Mouse (Mus musculus): Measurements from ENCODE around the gene Gm49450.
"Not testable (repeated sequence)": the region's sequence is repeated elsewhere in the genome, so short reads cannot be mapped to it uniquely, and the experiment has no call there.

The Gm49450 gene

DNA sequence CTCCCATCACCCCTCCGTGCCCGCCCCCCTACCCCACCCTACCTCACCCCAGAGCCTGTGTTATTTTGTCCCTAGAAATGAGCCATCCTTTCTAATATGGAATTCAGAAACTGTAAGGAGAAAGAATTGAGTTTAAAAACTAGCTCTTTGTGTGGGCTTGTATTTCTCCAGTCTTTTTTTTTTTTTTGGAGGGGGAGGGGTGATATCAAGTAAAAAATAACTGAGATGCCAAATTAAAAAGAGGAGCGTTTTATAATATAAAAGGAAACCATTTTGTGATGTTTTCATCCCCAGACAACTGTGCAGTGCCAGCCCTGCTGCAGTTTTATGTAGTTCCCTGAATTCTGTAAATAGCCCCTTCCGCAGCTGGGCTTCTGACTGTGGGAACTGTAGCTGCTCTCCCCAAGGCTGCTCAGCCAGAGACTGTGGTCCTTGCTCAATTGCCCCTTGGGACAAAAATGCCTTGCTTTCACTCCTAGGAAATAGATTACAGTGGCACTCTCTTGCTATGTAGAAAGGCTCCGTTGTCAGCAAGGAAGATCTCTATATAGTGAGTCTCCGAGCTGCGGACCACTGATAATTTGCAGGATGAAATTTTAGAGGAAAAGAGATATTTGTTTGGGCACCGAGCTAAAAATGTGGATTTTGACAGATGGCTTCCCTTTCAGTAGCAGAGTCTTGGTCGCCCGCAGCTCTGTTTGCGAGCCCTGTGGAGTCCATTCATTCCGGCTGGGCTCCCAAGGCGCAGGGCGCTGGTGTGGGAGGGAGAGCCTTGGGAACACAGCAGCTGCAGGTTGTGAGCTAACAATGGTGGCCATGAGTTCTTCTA lies 1.3 kb upstream of the Gm49450 start:
- no peak for DNase-seq

DNA sequence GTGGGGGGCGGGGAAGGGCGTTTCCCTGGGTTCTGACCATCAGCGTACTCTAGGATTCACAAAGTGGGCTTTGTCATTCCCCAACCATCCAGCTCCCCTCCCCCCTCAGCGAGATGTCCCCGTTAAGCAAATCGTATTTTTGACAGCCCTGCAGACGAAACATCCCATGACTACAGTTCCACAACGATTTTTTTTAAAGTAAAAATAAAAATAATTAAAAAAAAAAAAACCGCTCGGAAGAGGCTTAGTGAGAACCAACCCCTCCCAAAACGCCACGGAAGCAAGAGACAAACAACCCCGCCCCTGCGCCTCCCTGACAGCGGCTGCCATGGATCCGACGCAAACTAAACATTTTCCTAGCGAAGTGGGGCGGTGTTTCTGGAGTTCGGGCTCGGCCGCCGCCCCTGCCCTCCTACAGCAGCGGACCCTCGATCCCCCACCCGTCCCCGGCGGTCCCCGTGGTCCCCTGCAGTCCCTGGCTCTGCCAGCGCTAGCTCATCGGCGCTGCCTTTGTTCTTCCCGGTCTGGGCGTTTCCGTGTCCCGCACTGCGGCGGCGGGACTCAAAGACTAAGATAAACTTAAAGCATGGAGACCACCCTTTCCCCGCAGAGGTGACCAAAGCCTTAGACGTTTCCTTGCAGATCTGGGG lies 475 bp downstream of the Gm49450 start:
- peak; percentile 84 for DNase-seq

DNA sequence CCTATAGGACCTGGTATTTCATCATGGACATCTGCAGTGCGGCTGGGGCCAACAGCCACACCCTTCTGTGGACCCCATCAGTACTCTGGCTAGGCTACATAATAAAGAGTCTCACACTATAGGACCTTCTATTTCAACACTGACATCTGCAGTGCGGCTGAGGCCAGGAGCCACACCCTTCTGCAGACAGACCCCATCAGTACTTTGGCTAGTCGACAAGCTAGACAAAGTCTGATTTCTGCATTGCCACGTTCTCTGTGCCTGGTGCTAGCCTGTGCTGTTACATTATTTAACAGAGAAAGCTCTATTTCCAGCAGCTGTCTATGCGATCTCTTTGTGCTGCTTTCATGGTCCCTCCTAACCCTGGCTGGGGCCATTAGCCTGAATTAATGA lies 1.3 kb downstream of the Gm49450 start:
- no peak for DNase-seq

DNA sequence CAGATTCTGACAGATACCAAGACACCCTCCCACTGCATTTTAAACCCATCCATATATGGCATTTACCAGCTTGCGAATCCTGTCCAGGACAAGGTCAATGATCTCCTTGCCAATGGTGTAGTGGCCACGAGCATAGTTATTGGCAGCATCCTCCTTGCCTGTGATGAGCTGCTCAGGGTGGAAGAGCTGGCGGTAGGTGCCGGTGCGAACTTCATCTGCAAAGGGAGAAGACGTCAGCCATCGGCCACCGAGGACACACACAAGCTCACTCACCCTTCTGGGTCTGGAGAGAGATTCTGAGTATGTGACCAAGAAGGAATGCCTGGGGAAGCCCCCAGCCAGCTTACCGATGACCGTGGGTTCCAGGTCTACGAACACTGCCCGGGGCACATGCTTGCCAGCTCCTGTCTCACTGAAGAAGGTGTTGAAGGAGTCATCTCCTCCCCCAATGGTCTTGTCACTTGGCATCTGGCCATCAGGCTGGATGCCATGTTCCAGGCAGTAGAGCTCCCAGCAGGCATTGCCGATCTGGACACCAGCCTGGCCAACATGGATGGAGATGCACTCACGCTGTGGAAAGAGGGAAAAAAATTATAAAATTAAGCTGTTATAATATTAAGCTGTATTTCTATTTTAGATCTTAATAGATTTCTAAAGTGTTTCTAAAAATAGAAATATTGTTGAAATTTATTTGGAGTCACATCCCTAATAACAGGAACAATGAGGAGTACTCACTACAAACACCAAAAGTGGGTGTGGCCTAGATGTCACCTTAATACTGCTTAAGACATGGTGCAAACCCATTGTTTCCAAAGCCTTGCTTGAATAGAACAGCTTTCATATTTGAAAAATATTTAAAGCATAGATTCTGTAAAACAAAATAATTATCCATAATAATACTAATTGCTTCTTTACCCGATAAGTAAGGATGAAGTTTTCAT lies 2.0 kb downstream of the Gm49450 start:
- DNase-seq = not testable (repeated sequence)

DNA sequence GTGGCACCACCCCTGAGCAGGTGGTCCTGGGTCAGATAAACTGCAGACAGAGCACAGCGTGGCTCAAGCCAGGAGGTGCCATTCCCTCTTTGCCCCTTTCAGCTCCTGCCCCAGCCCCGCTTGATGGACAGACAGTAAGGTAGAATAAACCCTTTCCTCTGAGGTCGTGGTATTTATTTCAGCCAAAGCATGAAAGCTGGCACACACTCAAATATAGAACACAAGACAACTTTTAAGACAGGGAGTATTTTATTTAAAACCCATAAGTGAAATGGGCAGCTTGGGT lies 3.8 kb downstream of the Gm49450 start:
- no peak for DNase-seq

DNA sequence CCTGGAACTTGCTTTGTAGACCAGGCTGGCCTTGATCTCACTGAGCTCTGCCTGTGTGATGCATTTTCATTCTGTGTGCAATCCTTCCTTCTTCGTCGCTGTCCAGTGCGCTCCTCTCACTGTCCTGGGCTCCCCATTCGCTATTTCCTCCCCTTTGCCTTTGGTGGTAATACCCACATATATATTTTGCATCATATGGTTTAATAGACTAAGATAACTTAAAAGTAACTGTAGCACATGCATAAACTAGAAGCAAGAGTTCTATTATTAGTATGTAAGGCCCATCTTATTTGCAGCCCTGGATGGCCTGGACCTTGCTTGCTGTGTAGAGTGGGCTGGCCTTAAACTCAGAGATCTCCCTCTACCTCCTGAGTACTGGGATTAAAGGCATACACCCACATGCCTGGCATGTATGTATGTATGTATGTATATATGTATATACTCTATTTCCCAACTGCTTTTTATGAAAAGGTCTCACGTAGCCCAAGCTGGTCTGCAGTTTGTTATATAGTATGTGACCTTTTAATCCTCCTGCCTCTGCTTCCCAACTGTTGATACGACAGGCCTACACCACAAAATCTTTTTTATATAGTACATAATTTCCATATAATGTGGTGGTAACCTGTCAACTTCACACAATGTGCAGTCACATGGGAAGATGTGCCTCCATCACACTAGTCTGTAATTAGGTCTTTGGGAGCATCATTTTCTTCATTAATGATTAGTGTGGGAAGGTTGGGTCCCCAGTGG lies 4.3 kb downstream of the Gm49450 start:
- DNase-seq = no peak

DNA sequence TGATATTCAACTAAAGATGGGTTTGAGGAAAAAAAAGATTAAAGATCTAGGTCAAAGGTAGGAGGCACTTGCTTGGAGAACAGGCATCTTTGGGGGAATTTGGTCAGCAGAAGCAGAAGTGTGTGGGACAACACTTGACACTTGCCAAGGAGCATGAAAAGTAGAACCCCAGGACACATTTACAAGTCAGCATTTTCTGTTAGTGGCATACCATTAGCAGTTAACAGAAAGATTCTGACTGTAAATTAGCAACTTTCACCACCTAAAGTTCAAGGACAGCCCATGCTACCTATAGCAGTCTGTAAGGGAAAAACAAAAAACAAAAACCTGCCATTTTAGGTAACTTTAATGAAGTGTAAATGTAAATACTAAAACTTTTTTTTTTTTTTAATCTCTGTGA lies 5.0 kb downstream of the Gm49450 start:
- no peak for DNase-seq

DNA sequence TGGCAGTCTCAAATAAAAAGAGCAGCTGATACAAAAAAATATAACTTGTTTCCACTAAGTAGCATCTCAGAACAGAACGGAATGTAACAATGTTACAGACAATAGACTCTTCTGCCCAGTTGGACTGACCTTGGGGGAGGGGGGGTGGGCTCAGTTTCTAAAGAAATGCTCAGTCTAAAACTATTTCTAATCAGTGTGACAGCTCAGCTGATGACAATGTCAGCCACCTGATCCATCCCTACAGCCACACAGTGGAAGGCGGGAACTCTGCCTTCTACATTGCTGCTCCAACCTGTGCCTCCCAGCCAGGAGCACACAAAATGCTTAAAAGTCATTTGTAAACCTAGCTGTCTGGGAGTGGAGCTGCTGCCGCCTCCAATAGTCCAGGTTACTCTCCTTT lies 5.5 kb downstream of the Gm49450 start:
- no peak for DNase-seq

DNA sequence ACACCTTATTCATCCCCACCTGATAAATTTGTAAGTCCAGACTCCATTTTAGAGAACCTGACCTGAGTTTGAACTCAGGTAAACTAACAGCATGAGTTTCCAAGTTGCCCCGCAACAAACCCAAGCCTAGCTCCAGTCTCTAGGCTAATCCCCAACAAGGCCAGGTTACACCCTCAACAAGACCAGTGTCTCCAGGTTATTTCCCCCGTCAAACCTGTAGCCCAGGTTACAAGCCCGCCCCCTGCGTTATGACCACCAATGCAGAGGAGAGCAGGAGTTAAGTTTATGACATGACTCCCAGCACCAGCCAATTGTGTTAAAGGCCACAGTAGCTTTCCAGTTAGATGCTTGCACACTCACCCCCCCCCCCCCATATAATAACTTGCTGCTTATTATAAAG lies 10.2 kb downstream of the Gm49450 start:
- no peak for DNase-seq

DNA sequence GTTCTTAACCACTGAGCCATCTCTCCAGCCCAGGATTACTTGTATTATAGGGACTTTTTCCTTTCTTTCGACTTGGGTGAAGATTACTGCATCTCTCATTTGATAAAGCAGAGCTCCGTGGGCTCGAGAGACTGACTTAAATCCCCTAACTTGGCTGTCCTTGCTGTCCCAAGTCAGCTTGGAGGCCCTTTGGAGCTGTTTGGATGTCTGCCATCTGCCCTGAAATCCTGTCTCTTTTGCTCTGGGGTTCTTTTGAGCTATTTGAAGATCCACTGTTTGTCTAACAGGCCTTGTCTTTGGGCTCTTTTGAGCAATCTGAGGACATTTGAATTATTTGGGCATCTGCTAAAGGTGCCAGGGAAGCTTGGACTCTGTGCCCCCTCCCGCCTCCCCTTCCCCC lies 11.3 kb downstream of the Gm49450 start:
- no peak for DNase-seq

DNA sequence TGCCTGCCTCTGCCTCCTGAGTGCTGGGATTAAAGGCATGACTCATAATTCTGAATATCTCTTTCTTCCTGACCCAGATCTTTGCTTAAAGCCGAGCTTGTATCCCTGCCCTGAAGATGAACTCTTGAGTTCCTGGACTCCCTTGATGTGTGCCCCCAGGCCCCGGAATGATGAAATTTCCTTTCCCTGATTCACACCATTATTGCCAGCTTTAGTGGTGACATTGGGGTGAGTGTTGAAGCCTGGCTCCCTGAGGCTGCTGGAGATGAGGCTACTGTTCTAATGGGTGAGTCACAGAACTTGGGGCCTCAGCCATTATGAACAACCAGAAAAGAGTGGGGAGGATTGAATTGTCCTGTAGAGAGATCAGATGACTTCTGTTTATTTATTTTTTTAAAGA lies 11.8 kb downstream of the Gm49450 start:
- no peak for DNase-seq

DNA sequence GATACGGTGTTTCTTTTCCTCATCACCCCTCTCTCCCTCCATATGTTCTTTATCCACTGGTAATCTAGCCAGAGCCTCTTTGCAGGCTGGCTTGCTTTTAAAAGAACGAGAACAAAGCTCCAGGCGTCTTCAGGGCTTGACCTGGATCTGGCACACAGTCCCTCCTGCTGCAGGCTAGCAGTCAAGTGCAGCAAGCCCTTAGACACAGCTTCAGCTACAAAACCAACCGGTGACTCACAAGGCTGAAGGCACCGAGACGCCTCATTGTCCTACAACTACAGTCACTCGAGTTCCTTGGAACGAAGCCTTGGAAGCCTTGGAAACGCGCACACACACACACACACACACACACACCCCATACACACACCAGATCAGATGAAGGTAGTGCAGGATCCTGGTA lies 12.5 kb downstream of the Gm49450 start:
- DNase-seq = no peak

DNA sequence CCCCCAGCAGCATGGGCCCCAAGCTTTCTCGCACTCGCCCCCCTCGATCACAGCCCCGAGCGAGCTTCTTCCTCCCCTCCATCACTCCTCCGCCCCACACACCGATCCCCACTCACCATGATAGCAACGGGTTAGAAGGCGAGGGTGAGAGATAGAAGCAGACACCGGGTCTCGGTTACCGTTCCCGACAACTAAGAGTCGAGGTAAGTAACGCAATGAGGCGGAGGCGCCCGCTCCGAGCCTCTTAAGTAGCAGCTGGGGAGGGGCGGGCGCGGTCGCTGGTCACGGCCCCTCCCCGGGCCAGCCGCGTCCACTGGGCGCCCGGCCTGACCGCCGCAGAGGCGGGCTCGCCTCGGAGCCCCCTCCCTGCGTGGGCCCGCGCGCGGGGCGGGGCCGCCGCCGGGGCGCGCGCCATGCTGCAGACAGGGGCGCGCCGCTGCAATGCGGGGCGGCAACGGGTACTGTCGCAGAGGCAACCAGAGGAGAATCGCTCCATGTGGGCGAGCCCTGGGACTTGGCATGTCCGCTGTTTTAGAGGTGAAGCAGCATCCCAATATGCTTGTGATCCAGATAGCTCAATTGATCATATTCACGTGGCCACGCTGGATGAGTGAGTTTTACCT lies 19.0 kb downstream of the Gm49450 start, which contains the start of gene Tuba1b:
Gene Tuba1b (minus strand): TSS at position 349 of the 623 bp plus-strand sequence.
- DNase-seq = peak; percentile 94 to 98

DNA sequence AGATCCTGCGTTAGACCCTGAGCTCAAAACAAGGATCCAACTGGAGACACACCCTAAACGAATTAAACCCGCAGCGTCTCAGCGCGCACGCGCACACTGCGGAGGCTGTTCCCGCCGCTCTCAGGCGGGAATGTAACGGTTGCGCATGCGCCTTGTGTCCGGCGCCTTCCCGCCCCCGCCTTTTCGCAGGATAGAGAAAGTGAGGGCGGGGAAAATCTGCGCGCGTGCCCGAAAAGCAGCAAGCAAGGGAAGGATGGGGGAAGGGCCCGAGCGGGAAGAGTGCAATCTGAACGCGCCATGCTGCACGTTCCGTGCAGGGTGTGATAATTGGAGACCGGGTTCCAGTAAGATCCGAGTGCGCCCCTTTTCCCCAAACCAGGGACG lies 19.5 kb downstream of the Gm49450 start:
- DNase-seq = peak; percentile 96 to 97

DNA sequence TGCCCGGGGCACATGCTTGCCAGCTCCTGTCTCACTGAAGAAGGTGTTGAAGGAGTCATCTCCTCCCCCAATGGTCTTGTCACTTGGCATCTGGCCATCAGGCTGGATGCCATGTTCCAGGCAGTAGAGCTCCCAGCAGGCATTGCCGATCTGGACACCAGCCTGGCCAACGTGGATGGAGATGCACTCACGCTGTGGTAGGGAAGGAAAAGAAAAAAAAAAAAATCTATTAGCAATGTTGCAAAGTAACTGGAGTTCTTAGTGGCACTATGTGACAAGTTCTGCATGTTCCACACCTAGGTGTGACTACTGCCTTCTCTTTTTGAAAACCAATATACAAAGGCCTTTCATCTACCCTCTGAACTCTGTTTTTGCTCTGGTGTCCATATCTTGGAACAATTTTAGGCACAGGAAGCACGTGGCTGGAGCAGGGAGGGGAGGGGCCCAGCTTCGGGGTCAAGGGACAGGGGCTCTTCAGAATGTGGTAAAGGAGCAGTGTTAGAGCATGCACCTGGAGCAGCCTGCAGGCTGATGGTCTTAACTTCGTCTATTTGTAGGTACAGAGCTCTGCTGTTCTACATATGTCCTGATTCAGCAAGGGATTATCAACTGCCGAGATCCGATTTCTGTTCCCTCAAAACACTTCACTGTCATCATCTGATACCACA lies 20.2 kb downstream of the Gm49450 start:
- not testable (repeated sequence) for DNase-seq

DNA sequence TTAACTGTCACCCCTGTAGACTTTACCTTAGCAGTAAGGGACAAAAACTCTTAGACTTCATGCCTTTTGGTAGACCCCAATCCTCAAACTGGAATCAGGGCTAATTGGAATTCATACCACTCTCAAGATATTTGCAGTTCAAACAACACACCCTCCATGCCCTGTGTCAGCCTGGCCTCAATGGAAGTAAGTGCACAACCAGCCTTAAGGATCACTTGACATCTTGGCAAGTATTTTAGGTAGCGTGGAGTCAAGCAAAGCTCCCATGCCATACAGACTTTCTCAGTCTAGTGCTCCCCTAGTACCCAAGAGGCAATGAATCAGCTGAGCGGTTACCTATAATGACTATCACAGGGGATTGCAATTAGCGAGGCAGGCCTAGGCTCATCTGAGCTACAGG lies 22.4 kb downstream of the Gm49450 start:
- peak in 1 of 2 experiments; percentile 15 for DNase-seq

DNA sequence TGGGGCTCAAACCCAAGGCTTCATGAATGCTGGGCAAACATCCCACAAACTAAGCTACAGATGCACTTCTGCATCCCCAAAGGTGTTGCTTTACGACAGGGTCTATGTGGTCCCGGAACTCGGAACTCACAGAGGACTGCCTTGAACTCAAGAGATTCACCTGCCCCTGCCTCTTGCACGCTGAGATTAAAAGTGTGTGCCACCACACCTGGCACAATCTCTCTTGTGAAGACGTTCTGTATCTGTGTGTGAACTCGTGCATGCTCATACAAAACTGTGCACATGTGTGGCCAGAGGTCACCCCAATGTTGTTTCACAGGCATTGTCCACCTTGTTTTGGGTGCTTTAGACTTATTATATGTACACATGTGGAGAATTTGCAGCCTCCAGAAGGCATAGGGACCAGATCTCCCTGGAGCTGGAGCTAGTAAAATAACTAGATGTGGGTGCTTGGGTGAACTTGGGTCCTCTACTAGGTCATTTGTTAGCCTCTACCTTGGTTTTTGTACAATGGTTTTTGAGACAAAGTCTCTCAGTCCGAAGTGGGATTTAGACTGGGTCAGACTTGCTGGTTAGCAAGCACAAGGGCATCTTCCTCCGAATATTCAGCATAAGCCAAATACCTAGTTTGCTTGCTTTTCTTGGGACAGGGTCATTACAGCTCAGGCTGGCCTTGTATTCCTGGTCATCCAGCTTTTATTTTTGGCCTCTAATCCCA lies 23.2 kb downstream of the Gm49450 start:
- DNase-seq = no peak

DNA sequence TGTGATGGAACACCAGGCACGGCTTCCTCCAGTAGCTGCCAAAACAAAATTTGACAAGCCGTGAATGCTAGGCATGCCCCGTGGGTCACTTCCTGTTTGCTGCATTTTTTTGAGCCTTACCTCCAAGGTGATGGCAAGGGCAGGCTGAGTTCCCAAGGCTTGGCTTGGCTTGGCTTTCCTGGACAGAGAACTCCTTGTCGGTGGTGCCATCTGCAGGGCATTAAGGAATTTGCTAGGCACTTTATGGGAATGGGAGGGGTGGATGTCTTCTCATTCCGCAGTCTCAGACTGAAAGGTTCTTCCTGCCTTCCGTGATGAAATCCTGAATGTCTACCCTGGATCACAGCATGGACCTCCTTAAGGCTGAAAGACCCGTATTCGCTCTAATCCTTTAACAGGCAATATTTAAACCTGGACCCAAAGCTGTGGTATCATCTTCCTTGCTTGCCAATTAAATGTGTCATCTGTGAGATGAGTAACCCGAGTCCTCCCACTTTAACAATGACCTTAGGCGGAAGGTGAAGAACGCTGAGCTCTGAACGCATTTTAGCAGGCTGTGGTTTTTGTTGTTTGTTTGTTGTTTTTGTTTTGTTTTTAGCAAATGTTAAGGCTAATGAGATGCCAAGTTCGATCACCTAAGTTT lies 24.6 kb downstream of the Gm49450 start:
- peak; percentile 77 to 83 for DNase-seq

DNA sequence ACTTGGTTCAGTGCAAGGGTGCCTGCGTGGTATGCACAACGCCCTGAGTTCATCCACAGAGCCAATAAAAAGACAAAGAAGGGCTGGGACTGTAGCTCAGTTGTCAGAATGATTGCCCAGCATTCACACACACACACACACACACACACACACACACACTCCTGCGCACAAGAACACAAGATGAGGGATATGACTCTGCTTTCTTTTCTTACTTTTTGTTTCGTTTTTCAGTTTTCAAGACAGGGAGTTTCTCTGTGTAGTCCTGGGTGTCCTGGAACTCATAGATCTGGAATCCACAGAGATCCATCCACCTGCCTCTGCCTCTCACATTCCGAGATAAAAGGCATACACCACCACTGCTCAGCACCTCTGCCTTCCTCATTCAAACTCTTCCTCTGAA lies 25.8 kb downstream of the Gm49450 start:
- no peak for DNase-seq

DNA sequence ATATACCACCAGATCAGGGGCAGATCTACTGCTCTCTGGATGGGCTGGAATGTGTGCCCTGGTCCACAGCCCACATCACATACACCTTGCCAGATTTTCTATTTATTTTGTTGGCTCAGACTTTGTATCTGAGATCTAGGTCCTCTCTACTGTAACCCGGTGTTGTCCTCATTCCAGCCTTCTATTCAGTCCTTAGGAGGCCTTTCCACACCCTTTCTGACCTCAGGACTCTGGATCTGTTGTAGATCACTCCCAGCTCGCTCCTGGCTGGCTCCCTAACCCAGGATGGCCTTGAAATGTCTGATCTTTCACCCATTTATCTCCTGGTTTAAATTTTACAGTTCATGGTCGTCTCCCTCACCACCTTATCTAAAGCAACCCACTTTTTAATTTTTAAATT lies 28.7 kb downstream of the Gm49450 start:
- no peak for DNase-seq

All from lung, postnatal 4 days (tissue).